Mouse (Mus musculus) left cerebral cortex, adult 8-10 months (tissue): ENCODE results near the gene Lrrc14b. TPM values are rescaled to one million over a fixed set of nuclear protein-coding genes. Genes with fewer than 3 reads are reported as not detected.
A peak's percentile ranks its signal among the peaks of the same experiment; 100 is the strongest.

Experiments
- DNase-seq, 2 experiments: peaks; one replicate each; pipeline ENCODE4 v3.0.0; 2022; ENCODE audit warnings: low spot score in 2 of 2
- total RNA-seq, 4 experiments: library from RNA; stranded (reverse); gene quantifications; 2 replicates each; pipeline ENCODE4 v1.2.4; 2022

Gene Lrrc14b
- under 1 TPM; 0.11 to 0.35 (median 0.19) TPM for total RNA-seq

GRCm38 (mm10) chr13:74363859-74364235 is at the start of gene Lrrc14b:
TSS of gene Lrrc14b (minus strand) at chr13:74364005.
- DNase-seq, result no peak

- DNase-seq, result no peak
Observed at GRCm38 (mm10) chr13:74399298-74399839, 35.6 kb upstream of the Lrrc14b start, which contains the start of gene Ftl1-ps1. TSS of gene Ftl1-ps1 (plus strand) at chr13:74399694.

DNA sequence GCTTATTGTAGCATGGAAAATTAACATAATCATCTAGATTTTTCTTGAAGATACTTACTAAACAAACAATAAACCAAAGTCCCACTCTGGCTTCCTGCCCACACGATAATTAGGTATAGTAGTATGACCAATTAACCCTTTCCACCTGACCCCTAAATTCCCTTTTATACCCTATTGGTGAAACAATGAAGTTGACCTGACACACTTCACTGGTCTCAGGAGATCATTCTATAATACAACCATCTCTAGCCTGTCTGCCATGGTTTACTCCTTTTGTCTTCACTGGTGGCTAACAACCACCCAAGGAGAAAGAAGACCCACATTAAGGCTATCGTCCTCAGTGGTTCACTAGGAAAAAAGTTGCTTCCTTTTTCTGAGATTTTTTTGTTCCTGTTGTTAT is 27.4 kb upstream of the Lrrc14b start:
- DNase-seq, result no peak

DNA sequence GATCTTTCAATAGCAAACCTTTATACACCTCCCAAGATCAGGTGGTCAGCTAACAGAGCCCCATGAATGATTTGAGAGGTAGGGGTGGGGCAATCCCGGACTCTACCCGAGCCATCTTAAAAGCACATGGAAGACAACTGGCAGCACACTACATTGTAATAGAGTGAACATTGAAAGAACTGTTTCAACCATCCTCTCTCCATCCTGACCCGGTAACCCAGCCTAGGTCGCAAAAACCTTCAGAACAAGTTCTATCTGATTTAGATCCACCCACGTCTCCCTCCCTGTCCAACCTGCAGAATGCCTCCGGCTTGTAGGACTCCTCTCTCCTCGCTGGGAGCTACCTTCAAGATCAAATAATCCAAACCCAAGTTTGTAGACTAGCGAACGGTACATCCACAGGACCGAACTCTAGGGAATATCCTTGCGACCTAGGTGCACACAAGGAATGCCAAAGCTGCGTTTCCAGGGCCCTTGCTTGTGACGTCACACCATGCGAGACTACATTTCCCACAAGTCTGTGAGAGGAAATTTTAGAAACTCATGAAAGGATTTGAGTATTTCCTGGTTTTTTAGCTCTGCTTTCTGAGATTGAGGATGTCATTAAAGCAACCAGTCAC is 26.7 kb upstream of the Lrrc14b start, which contains the start of gene Zfp72:
Gene Zfp72, minus strand, starts transcription at position 466 of the 620 bp plus-strand sequence.
- DNase-seq, result peak; percentile 48 to 63

DNA sequence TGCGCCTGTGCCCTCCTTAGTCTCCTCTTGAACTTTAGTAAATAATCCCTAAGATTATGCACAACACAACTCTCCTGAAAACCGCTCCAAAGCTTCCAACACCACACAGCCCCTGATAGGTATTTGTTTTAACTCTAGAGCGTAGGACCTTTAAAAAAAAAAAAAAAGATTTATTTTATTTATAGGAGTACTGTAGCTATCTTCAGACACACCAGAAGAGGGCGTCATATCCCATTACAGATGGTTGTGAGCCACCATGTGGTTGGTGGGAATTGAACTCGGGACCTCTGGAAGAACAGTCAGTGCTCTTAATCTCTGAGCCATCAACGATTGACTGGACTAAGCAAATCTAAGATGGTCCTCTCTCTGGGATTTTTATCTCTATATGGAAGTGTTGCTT is 25.9 kb upstream of the Lrrc14b start:
- DNase-seq, result no peak

GRCm38 (mm10) chr13:74382289-74382688 is 18.5 kb upstream of the Lrrc14b start:
- no peak for DNase-seq

DNA sequence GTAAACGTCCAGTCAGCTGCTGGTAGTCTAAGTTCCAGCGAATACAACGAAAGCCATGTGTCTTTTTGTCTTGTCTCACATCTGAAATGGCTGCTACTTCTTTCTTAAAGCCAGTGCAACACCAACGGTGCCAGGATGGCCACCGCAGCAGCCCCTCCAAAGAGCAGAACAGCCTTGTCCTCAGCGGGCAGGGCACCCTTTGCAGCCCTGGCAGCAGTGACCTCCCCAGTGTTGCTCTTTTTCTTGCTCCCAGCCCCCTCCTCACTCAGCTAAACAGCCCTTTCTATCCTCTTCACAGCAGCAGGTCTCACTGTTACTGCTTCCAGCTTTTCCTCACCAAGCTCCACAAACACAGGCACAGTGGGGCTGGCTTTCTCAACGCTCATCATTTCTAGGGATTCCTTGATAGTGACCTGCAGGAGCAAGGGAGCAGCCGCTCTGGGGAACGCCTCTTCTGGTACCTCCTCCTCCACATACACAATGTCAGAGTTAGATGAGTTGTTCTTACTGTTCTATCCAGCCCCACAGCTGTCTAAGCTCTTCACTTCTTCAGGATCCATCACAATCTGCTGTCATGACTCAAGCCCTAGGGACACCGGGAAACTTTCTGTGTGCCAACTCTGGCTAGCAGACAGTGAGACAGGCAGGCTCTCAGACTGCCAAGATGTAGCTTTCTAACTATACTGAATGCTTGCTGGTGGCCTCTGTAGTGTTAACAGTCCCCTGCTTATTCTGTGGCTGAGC is 17.9 kb upstream of the Lrrc14b start:
- DNase-seq, result no peak

DNA sequence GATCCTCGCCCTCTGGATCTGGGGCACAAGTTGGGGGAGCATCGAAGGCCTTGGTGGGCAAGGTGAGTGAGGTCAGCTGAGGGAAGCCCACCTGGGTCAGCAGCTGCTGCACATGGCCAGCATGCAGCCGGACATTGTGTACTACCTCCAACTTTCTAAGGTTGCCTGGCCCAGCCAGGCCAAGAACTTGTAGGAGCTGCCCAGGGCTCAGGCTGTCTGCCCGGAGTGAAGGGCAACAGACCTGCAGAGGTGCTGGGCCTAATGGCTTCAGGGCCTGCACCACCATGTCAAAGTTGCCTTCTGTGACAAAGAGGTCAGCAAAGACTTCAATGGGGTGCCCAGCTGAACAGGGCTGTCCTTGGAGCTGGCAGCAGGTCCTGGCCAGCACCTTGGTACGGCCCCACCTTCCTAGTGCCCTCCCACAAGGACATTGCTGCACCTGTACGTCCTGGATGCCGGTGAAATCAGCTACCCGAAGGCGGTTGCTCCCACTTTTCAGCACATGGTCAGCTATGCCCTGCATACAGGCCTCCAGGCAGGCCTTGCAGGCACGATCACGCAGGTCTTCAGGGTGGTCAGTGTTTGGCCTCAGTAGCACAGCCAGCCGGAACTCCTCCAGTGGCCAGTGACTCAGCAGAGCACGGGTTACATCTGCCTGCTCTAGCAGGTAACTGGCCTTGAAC is 488 bp downstream of the Lrrc14b start:
- DNase-seq, result no peak

DNA sequence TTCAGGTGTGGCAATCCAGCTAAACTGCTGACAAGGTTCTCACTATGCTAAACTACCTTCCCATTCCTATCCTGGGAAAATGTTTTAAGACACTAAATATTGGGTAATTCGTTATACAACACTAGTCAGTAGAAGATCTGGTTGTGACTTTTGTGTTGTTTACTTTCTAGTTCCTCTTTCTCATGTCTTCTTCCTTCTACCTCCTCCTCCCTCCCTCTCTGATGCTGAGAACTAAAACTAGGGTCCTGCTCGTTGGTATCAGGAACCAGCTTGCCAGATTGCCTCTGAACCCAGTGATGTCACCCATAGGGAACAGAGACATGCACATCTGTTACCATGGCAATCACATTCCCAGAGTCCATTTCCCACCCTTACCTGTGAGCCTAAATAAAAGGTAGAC is 1.6 kb downstream of the Lrrc14b start:
- DNase-seq, result no peak

DNA sequence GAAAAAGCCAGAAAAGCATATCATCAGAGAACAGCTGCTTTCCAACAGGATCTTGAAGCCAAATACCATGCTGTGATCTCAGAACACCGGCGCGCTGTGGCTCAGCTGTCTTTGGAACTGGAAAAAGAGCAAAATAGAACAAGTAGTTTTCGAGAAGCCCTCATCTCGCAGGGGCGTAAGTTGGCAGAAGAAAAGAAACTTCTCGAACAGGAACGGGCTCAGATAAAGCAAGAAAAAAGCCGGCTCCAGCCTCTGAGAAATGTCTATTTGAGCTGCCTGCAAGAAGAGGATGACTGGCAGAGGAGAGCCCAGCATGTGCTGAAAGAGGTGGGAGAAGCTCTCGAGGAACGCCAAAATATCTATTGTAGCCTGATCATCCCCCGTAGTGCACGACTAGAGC is 7.3 kb downstream of the Lrrc14b start:
- DNase-seq, result no peak

DNA sequence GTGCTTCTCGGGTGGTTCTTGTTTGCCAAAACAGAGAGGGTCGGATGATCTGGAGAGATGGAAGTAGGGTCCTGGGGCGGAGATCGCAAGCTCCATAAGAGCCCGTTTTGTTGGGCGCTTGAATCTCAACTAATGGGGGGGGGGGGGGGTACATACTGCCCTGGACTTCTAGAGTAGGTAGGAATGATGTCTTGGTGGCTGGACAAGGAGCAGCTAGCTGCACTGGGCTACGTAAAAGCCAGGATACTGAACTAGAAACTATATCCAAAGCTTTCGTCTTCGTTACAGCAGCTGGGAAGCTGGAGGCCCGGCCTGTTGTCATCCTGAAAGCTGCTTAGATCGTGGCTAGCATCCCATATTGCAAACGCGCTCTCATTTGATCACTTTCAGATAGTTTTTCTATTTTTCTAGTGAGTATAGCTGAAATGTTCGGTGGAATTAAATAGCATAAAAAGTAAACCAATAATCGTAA is 13.3 kb downstream of the Lrrc14b start:
- no peak for DNase-seq

DNA sequence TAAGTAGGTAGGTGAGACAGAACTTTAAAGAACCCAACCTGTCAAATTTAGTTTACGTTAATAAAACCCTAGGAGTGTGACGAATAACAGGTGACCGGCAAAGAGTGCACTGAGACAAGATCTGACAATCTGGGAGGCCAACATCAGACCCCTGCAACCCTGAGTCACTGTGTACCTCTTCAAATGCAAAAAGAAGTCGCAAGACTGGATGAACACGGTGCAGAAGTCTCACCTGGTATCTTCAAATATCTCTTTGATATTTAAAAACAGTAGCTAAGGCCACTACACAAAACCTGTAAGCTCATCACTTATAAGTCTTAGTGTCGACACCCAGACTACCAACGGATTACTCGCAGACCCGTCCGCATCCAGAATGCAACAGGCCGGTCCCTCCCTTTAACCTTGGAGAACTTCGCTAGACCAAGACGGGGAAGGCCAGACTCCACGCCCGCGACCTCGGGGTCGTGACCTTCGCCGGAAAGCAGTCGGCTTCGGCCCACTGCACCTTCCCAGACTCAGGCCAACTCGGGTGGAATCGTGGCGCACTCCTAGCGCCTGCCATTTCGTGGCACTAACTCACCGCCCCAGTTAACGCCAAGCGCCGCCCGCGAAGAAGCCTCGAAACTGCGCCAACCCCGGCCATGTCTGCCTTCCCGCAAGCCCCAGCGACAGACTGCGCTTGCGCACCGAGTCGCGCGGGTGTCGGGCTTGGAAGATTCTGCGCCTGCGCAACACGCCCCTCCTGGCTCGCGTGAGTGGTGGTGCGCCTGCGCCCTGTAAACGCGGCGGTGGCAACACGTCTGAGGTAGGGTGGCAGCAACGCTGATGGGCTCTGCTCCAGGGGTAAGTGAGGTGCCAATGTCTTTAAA is 14.0 kb downstream of the Lrrc14b start, which contains the start of the genes Sdha and Ccdc127:
Gene Sdha, minus strand, starts transcription at position 715 of the 869 bp plus-strand sequence.
Gene Ccdc127, plus strand, starts transcription at position 744 of the 869 bp plus-strand sequence.
- peak; percentile 90 to 91 for DNase-seq

GRCm38 (mm10) chr13:74341036-74341435 is 22.8 kb downstream of the Lrrc14b start:
- no peak for DNase-seq

DNA sequence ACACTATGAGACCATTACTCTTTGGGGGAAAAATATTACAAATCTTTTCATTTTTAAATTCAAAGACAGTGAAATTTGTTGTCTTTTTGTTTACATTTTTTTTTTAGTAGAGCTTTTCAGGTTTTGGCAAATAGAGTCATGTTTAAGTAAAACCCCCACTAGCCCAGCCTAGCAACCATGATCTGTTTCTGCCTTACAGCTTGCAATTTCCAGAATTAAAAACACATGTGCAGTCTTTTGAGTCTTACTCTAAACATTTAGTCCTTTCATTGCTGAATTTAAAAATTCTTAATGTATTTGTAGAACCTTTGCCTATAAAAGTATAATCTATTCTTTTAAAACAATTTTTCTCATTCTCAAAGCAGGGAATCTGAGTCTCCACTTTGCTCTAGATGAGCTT is 34.5 kb downstream of the Lrrc14b start:
- DNase-seq, result no peak

- peak; percentile 75 to 92 for DNase-seq
Observed at GRCm38 (mm10) chr13:74317170-74317849, 46.5 kb downstream of the Lrrc14b start, which contains the start of gene Pdcd6. TSS of gene Pdcd6 (minus strand) at chr13:74317580.

- no peak for DNase-seq
Observed at GRCm38 (mm10) chr13:74316789-74317169, 47.0 kb downstream of the Lrrc14b start.

GRCm38 (mm10) chr13:74316386-74316785 is 47.4 kb downstream of the Lrrc14b start:
- no peak for DNase-seq

- no peak for DNase-seq
Observed at GRCm38 (mm10) chr13:74314616-74315015, 49.2 kb downstream of the Lrrc14b start.
